Mouse (Mus musculus): ENCODE results near the gene Mllt3.

The Mllt3 gene

DNA sequence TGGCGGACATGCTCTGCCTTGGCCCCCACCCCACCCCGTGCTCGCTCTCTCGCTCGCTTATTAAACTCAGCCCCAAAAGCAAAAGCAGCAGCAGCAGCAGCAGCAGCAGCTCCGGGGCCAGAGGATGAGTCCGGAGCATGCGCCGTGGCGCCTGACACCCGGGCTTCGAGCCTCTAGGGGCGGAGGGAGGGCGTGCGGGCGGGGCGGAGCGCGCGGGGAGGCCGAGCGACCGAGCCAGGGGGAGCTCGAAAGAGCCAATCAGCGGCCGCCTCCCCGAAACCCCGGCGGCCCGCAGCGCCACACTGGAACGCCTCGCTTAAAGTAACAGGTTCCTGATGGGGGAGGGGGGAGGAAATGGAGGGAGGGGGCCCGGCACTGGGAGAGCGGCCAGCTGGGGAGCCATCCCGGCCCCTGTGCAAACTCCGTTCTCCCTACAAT lies at the start of gene Mllt3:
TSS of gene Mllt3 (minus strand) at position 149 of the 438 bp plus-strand sequence.
- peak; percentile 95 for DNase-seq (ENCODE audit: low spot score)

- no peak for DNase-seq (ENCODE audit: low spot score)
Observed at GRCm38 (mm10) chr4:88082381-88082780, 49.2 kb upstream of the Mllt3 start.

DNA sequence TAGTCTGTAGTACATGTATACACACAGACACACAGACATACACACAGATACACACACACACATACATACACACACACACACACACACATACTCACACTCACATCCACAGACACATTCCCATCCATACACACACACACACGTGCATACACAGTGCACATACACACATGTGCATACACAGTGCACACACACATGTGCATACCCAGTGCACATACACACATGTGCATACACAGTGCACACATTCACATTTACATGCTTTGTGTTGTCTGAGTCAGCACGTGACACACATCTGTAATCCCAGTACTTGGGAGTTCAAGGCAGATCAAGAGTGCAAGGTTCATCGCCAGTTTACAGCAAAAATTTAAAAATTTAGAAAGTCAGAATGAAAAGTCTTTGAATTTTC lies 48.7 kb upstream of the Mllt3 start:
- no peak for DNase-seq (ENCODE audit: low spot score)

- no peak for DNase-seq (ENCODE audit: low spot score)
Observed at GRCm38 (mm10) chr4:88081417-88081816, 48.3 kb upstream of the Mllt3 start.

DNA sequence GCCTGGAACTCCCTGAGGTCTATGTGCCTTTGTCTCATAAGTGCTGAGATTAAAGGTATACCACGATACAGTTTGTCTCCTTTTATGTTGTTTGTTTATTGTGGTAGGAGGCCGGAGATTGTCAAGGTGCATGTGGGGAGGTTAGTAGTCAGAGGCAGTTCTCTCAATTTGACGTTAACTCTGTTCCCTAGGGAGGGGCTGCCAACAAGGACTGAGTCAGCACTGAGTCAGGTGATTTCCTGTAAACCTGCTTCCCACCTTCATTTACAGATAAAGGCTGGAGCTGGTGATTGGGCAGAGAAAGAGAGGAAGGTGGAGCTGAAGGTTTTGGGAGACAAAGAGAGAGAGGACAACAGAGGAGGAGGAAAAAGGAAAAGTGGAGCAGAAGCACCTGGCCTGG lies 45.8 kb upstream of the Mllt3 start:
- no peak for DNase-seq (ENCODE audit: low spot score)

DNA sequence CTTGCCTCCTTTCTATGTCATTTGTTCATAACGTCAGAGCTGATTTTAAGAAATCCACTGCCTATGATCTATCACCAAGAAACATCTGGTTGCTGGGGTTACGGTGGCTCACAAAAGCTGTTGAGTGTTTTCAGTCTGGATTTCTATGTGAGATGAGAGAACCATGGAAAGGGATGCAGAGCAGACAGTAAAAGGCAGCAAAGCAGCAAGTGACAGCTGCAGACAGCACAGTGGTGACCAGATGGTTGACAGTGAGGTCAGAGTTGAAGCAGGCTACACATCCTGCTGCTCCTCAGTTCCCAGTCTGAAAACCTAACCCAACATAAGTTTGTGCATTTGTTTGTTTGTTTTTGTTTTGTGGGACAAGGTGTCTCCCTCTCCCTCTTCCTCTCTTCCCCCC lies 42.2 kb upstream of the Mllt3 start:
- DNase-seq (ENCODE audit: low spot score), result no peak

DNA sequence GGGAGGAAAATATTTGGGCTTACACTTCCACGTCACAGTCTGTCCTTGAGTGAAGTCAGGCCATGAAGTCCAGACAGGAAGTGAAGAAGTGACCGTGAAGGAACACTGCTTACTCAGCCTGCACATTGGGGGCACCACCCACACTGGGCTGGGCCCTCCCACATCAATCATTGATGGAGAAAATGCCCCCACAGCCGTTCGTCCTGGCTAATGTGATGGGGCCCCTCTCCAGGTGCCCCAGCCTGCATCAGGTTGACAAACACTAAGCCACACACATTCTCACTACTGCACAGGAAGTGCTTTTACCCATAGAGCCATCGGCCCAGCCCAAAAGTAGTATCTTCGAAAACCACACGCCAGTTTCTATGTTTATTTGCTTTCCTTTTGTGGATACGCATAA lies 13.1 kb upstream of the Mllt3 start:
- DNase-seq (ENCODE audit: low spot score), result no peak

GRCm38 (mm10) chr4:88045151-88045550 lies 12.0 kb upstream of the Mllt3 start:
- DNase-seq (ENCODE audit: low spot score), result no peak

DNA sequence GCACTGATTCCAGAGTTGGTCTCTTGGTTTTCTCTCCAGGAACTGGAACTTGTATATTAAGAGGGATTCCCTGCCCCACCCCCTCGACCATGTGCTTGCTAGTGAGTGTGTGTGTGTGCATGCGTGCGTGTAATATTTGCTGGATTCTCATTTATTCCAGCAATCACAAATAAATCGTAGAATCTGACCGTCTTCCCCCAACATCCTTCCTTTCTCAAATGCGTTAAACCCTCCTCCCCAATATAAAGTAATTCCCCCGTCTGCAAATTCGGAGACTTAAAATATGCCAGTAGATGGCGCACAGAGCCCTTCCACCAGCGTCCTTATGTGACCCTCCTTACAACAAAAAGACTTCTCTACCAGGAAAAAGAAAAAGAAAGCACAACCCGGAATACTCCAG lies 2.2 kb upstream of the Mllt3 start:
- DNase-seq (ENCODE audit: low spot score), result no peak

DNA sequence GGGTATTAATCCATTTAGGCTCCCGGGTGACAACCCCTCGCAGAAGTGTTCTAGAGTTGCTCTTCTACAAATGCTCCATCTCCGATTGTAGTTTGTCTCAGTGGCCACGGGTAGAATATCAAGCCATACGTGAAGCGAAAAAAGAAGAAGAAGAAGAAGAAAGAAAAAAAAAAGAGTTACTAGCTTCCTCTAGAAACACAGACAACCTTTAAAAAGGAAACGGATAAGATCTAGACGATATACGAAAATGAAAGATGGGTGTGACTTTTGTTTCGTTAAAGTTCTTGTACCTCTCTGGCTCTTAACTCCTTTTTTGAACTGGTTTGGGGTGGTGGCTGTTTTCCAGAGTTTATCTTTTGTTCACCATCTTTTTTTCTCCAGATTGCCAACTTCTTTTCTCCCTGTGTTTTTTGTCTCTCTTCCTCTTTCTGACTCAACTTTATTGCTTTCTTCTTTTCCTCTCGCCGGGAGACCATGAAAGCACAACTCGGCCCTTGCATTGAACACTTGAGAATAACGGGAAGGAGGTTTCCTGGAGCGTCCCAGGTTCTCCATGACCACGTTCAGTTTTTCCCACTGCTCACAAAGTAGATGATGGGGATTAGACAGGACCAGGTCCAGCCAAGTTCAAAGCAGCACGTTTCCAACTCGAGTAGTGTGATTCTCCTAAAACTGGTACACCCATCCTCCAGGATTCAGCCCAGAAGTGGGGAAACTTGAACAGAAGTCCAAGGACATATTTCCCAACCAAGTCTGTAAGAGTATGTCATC lies 1.4 kb upstream of the Mllt3 start:
- no peak for DNase-seq (ENCODE audit: low spot score)

- no peak for DNase-seq (ENCODE audit: low spot score)
Observed at GRCm38 (mm10) chr4:88033729-88034386, 694 bp upstream of the Mllt3 start.

GRCm38 (mm10) chr4:88032151-88033098 lies 739 bp downstream of the Mllt3 start:
- DNase-seq (ENCODE audit: low spot score), result peak; percentile 4

DNA sequence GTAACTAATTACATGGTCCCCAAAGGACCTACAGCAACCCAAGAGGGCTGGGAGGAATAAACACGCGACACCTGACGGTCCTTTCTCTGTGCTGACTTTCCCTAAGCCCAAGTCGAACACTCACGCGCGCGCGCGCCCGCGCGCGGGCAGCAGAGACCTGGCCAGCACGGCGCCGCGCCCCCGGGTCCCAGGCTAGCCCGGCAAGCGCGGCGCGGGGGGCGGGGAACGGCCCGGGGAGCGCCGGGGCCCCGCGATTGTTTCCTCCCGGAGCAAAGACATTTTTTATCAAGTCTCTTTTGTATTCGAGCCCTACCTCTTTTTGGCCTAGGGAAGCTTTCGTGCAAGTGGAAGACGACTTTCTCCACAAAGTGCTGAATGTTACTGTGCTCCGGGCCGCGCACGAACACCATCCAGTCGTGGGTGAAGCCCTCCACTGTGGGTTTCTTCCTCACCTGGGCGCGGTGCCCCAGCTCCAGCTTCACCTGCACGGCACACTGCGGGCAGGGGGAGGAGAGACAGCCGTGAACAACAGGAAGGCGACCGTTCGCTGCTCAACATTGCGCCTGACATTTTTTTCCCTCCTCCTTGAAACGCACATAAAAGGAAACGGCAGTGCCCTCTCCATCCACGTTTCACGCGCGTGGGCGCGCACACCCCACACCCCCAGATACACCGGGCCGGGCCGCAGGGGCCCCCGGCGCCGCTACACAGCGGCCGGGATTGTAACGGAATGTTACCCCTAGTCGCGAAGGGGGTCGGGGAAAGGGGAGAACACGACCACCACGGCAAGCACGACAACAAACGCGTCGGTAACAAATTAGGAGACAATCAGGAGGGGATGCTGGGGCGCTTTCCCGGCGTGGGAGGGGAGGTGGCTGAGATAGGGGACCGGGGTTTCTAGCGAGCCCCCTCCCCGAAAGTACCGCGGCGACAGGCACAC lies 1.7 kb downstream of the Mllt3 start:
- DNase-seq (ENCODE audit: low spot score), result peak; percentile 3

DNA sequence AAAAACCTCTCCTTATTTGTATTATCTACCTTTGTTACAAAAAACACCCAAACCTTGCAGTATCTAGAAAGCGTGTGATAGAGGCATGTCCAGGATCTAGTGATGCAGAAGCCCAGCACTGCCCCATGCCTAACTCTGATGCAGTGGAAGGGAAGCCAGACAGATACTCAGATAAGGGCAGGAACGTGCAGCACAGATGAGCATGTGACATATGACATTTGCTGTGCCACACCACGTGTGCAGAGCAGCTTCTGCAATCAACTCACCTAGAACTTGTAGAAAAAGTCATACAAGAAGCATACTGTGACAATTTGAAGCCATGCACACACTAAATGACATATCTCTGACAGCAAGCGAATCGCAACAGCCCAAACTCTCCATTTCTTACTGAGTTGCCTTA lies 9.6 kb downstream of the Mllt3 start:
- DNase-seq (ENCODE audit: low spot score), result no peak

- DNase-seq (ENCODE audit: low spot score), result no peak
Observed at GRCm38 (mm10) chr4:88022623-88023022, 10.5 kb downstream of the Mllt3 start.

DNA sequence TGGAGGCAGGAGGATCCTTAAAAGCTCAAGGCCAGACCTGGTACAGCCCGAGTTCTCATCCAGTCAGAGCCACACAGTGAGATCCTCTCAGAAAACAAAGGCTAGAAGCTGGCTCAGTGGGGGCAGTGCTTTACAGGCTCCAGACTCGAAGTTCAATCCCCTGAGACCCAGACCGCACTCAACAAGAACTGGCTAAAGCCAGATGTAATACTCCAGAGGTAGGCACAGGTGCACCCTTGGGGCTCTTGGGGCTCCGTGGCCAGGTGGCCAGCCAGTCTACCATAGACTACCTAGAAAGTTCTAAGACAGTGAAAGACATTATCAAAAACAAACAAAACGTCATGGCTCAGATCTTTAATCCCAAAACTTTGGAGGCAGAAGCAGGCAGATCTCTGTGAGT lies 12.7 kb downstream of the Mllt3 start:
- no peak for DNase-seq (ENCODE audit: low spot score)

DNA sequence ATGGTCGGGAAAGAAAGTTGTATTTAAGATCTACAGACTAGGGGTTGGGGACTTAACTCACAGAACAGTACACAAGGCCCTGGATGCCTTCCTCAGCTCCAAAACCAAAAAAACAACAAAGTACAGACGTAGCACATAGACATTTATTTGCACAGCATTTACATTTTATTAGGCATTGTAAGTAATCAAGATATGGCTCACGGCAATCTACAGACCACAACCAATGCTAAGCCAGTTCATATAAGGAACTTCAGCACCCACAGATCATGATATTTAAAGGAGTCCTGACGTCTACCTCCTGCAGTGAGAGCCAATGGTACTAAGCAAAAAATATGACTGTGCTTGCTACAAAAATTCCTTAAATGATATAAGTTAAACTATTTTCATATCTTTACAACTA lies 13.5 kb downstream of the Mllt3 start:
- no peak for DNase-seq (ENCODE audit: low spot score)

- DNase-seq (ENCODE audit: low spot score), result peak; percentile 8
Observed at GRCm38 (mm10) chr4:88017452-88018350, 15.5 kb downstream of the Mllt3 start.

- DNase-seq (ENCODE audit: low spot score), result no peak
Observed at GRCm38 (mm10) chr4:88015765-88016164, 17.4 kb downstream of the Mllt3 start.

DNA sequence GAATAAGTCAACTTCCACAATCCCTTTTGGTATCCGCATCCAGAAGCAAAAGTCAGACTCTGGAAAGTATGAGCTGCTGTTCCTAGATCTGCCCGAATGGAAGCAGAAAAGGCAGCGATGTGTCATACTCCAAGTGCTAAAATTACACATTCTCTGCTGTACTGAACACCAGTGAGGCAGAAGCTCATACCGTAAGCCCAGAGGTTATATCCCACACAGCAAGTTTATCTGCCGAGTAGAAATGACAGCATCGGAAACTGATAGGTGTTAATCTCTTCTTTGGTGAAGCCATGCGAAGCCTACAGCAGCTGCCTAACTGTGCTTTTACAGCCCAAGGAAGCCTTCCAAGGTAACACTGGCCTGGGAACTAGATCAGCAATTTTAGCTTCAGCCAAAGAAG lies 17.9 kb downstream of the Mllt3 start:
- DNase-seq (ENCODE audit: low spot score), result no peak
